Mouse (Mus musculus): Measurements from ENCODE around the gene Stra6. TPM values are rescaled to one million over a fixed set of nuclear protein-coding genes. Genes with fewer than 3 reads are reported as not detected.

The Stra6 gene
- total RNA-seq, 2 experiments from 2014 or later: 0.25 to 0.40 TPM

- no peak for DNase-seq
These were observed 32.4 kb downstream of the Stra6 start for GRCm38 (mm10) chr9:58095977-58096376.

GRCm38 (mm10) chr9:58096629-58097301, 33.2 kb downstream of the Stra6 start:
- no peak for DNase-seq

GRCm38 (mm10) chr9:58099836-58100565, 36.4 kb downstream of the Stra6 start:
- no peak for DNase-seq

DNA sequence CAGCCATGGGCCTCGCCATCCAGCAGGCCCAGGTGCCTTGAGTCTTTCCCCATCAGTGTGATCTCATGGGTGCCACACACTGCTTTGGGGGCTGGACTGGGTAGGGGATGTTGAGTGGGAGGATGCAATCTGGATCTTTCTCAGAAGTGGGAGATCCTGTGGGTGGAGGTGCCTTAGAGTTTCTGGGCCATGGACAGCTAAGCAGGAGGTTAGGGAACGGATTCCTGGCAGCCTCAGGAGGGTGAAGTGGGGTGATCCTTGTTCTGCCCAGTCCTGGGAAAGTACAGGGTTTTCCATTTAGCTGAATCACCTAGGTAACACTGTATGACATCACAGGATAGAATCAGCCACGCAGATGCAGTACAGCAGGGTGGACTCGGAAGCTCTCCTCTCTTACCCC, 38.4 kb downstream of the Stra6 start:
- no peak for DNase-seq

- no peak for DNase-seq
These were observed 40.1 kb downstream of the Stra6 start for GRCm38 (mm10) chr9:58103647-58104046.

GRCm38 (mm10) chr9:58105595-58106169, 42.1 kb downstream of the Stra6 start:
- DNase-seq: no peak

DNA sequence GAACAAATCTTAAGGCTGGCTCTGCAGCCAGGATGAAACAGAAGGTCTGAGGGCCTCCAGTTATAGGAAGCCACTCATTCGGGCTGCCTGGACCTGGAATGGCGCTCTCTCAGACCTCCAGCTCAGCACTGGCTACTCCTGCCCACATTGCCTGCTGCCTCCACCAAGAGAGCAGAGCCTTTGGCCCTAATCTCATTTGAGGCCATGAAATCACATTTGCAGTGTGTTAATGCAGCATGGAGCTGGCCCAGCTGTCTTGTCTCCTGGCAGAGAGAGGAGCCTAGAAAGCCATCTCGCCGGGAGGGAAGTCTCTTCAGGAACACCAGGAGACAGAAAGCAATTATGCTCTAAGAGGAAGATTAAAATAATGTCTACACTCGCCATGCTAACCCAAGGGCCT, 43.9 kb downstream of the Stra6 start:
- peak; percentile 12 for DNase-seq

DNA sequence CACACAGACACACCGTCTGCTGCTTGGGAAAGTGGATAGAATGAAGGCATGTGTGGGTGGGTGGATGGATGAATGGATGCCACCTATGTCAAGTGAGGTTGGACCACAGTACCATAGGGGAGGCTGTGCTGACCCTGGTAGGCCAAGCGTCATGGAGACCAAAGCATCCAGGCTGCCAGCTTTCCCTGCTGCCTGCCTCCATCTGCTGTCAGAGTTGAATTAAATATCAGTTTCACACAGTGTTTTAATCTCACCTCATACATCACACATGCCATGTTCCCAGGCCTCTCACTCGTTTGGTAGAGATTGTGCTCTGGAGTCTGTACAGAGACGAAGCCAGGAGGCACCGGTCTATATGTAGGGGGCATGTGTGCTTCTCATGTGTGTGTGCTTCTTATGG, 47.2 kb downstream of the Stra6 start:
- no peak for DNase-seq

DNA sequence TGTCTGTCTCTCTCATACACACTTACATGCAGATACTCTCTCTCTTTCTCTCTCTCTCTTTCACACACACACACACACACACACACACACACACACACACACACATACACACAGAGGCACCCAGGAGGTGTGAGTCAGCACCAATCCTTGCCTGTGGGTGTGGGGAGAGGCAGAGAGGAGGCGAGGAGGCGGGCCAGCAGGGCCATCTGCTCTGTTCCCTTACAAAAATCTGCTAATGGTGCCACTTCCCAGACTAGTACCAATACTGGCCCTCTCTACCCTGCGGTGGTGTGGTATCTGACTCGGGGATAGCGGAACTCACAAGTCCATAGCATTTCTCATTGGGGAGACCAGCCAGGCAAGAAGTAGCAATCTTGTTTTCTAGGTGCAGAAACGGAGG, 47.8 kb downstream of the Stra6 start:
- no peak for DNase-seq

DNA sequence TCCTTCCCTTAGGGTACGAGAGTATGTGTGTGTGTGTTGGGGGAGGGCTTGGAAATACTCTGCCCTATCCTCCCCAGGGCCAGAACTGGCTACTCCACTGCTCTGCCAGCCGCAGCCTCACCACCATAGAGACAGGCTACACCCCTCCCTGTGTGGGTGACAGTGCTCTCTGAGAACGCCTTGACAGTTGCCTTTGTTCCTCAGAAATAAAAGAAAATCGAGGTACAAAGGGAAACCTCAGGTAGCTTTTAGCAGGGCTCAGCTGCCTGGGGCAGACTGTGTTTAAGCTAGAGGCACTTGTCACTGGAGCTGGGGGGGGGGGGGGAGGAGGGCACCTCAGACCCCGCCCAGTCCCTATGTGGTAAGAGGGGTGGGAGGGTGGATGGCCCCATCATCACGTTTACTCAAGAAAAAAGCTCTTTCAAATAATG, 48.7 kb downstream of the Stra6 start:
- no peak for DNase-seq

DNA sequence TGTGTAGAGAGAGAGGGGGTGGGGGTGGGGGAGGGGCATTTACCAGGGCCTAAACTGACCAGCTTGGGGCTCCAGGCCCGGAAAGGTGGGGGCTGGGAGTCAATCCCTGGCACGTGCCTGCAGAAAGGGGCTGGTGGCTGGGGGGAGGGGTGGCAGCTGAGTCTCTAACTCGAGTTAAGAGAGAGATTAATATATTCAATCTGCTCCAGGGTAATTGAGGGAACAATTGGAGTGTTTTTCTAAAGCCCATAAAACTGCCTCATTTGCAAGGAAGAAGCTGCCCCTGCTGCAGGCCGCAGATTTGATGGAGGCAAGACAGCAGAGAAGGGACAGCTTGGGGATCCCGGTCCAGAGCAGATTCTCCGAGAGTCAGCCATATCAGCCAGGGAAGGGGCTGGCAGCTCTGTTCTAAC, 49.3 kb downstream of the Stra6 start:
- no peak for DNase-seq

DNA sequence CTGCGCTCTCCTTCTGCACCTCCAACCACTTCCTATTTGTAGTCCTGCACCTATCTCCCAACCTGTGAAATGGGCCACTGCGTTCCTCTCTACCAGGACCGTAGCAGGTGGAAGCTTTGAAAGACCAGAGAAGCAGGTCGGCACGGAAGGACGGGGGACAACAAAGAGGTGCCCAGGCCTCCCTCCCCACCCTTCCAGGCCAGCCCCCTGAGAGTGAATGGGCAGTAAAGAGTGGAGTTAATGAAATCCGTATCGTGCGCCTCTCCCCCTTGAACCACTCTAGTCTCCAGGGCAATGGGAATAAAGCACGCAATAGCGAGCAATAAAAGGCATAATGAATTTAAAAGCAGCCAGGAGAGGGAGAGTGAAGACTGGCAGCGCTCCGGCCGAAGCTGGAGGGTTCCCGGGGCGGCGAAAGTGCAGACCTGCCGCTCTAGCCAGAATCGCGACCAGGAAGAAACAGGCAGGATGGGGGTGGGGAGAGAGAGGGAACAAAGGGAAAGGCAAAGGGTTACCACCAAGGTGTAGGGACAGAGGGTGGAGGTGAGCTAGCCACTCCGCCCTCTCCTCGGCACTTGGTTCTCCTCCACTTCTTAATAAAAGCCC, 49.8 kb downstream of the Stra6 start:
- no peak for DNase-seq

DNA sequence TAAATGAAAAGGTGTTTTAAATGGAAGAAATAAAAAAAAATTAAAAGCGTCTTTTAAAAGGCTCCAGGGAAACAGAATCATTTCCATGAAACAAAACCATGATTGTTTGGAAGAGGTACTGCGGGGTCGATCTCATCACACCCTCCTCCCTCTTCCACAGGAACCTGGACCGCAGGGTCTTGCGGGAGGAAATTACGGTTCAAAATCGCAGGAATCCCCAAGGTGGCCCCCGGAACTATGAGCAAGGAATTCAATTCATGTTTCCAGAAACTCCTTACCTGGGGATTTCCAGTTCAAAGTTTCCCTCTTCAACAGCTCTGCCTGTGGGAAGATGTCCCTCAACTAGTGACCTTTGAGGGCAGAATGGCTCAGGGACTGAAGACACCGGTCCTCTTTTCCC, 50.4 kb downstream of the Stra6 start:
- DNase-seq: no peak

- no peak for DNase-seq
These were observed 51.8 kb downstream of the Stra6 start for GRCm38 (mm10) chr9:58115297-58115925.

- no peak for DNase-seq
These were observed 52.5 kb downstream of the Stra6 start for GRCm38 (mm10) chr9:58116024-58116651.

DNA sequence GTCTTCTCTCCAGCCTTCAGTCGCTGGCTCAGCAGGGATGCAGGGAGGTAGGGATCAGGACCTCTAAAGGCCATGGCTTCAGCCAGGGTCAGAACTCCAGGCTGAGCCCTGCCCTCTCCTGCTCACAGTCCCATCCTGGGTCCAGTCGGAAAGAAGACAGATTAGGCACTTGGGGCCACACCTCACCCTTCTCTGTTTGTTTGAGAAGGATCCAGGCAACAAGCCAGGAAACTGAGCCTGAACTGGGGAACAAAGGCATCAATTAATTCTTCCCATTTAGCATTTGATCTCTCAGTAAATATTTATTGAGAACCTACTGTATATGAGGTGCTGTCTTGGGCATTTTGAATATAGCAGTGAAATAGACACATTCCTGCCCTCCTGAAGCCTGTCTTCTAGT, 55.1 kb downstream of the Stra6 start, which contains the start of gene Ccdc33:
Gene Ccdc33, minus strand, starts transcription at position 153 of the 400 bp plus-strand sequence.
- no peak for DNase-seq

GRCm38 (mm10) chr9:58125085-58125484, 61.5 kb downstream of the Stra6 start:
- no peak for DNase-seq

GRCm38 (mm10) chr9:58125811-58126210, 62.2 kb downstream of the Stra6 start:
- no peak for DNase-seq

DNA sequence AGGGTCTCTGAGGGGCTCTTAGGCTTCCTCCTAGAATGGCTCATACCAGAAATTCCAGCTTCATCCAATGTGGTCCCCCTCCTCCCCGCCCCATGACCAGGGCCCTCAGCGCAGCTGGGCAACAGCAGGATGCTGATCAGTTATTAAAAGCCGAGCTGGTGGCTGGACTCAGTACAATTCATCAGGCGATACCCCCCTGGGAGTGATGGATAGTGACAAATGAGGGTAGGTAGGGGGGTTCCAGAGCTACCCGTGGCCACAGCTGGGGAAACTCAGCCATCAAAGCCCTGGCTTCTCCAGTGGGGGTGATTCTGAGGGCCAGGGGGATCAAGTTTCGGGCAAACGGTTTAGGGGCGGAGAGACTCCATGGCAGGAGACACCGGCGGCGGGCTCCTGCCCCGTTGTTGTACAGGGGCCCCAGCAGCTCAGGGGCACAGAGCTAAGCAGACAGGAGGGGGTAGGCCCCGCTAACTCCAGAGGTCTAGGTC, 65.4 kb downstream of the Stra6 start:
- DNase-seq: no peak

- no peak for DNase-seq
These were observed 65.9 kb downstream of the Stra6 start for GRCm38 (mm10) chr9:58129508-58129907.

DNA sequence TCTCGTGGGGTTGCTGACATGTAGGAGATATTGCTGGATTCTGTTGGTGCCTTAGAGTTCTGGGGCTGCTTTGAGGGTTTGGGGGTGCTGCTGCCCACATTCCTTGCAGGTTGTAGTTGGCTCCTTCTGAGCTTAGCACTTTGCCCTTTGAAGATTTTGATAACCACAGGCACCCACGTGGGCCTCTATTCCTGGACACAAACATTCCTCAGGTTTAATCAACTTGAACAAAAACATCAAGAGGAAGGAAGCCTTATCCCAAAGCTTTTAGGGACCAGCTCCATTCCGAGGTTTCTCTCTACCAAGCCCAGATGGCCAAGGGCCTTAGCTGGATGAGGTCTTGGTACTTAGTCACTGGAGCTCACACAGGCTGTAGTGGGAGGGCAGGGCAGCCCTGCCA, 67.3 kb downstream of the Stra6 start:
- DNase-seq: no peak

DNA sequence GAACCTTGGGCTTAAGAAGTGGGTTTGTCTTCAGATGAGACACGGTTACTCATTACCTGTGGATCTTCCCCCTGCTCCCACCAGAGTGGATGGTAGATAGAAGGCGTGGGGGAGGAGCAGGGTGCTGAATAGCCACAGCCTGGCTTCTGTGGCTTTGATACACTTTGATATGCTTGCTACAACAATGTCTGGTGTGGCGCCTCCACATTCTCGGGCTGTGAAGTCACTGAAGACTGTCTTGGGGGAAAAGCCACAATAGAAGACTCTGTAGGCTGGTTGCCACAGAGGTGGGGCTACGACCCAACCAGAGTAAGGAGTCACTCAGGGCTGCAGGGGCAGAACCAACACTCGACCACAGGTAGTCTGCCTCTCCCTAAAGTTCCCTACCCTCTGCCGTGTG, 68.1 kb downstream of the Stra6 start:
- no peak for DNase-seq
